Comparison of ENCODE assay signal across 13 mouse cellular contexts in the genomic region with DNA sequence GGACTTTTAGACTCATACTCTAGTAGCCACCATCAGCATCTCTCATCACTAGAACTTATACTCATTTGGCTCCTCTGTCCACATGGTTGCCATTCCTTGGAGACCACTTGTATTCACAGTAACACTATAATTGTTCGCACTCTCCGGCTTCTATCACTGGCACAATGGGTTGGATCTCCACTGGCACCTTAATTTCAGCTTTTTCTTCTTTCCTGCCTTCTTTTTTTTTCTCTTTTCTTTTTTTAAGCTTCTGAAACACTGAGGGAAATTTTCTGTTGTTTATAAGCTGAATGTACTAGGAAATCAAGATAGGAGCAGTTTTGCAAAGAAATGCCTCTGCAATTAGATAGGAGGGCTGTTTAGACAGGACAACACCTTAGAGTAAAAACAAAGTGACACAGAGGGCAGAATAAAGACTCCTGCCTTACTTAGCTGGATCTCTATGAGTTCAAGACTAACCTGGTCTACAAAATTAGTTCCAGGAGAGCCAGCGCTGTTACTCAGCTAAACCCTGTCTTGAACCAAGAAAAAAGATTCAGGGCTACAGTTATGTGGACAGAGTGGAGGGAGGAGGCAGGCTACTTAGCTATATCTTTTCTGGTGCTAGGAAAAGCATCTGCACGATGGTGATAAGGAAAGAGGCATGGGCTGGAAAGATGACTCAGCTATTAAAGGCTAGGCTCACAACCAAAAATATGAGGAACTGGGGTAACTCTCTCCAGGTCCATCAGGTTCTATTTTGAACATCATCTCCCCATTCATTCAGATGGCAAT. TPM values are rescaled to one million over a fixed set of nuclear protein-coding genes. Genes with fewer than 3 reads are reported as not detected.
DNase-seq lines count a peak whose midpoint lies in the region; ATAC-seq lines count a peak whose summit lies in the region.
"Had no signal": no experiment of that assay in that cellular context is flagged by ENCODE, and none has a peak within 500 bp of the region (broad histone marks: within the 10 kb centered on the region; RNA-seq: fewer than 3 reads in every experiment).

No protein-coding gene starts in this region.

- H3K27me3 ChIP-seq in liver, embryonic 12.5 days (replicated peaks), result no peaks in the 10 kb centered on the region
- H3K27me3 ChIP-seq: forebrain, embryonic 15.5 days had no signal

- H3K9ac ChIP-seq in liver, embryonic 12.5 days, result peak overlapping the region; percentile 66
- H3K9ac ChIP-seq: forebrain, embryonic 15.5 days had no signal

- intact Hi-C loops in left cerebral cortex, postnatal 36 days (cut with DNase I), result loop anchor here (5.0 kb wide), 1 partner anchor 117 kb away; no protein-coding TSS in a partner anchor

- peaks cover 55% of the 10 kb centered on the region for H3K4me1 ChIP-seq in liver, embryonic 12.5 days
- H3K4me1 ChIP-seq: forebrain, embryonic 15.5 days had no signal

- H3K27ac ChIP-seq in liver, embryonic 12.5 days, result peak overlapping the region; percentile 98
- H3K27ac ChIP-seq: forebrain, embryonic 15.5 days had no signal

- peaks cover 5% of the 10 kb centered on the region for H3K36me3 ChIP-seq in liver, embryonic 12.5 days
- H3K36me3 ChIP-seq: forebrain, embryonic 15.5 days had no signal

- DNase-seq in embryo, embryonic 10.5 days (ENCODE audit: low spot score), result peak; percentile 5
- no peak for DNase-seq in embryo, embryonic 9.5 days (ENCODE audit: extremely low spot score)
- peak; percentile 26 for DNase-seq in spleen, adult 12 weeks (ENCODE audit: low spot score)
- DNase-seq in spleen, postnatal 14 days (ENCODE audit: low spot score in 2 of 2), result no peak
- DNase-seq in adrenal gland, postnatal 4 days (ENCODE audit: low spot score in 2 of 2), result no peak
- DNase-seq in left cerebral cortex, postnatal 36 days (ENCODE audit: low spot score in 2 of 2), result no peak
- DNase-seq: cerebellum, adult 11 months; lung, postnatal 4 days; thymus, postnatal 4 days had no signal

- 49% methylated on average over 4 of the region's 4 CpGs for WGBS in liver, embryonic 12.5 days (ENCODE audit: insufficient replicate concordance)

- no peaks in the 10 kb centered on the region for H3K9me3 ChIP-seq in liver, embryonic 12.5 days (replicated peaks)
- H3K9me3 ChIP-seq: forebrain, embryonic 15.5 days had no signal

- peak; percentile 94 for ATAC-seq in liver, embryonic 12.5 days
- no peak for ATAC-seq in monocyte, adult 5-6 weeks (replicated peaks; ENCODE audit: insufficient number of reproducible peaks, low FRiP score, low TSS enrichment, poor library complexity, severe bottlenecking)
- ATAC-seq: forebrain, embryonic 15.5 days; inflammation-experienced regulatory T-cells, adult 6 months had no signal

- H3K4me3 ChIP-seq in liver, embryonic 12.5 days, result 0 out of 2 replicates have a peak overlapping the region, but pooled peaks have one; percentile 5
- H3K4me3 ChIP-seq: forebrain, embryonic 15.5 days had no signal

- H3K4me2 ChIP-seq in liver, embryonic 12.5 days, result peak overlapping the region; percentile 51
- H3K4me2 ChIP-seq: forebrain, embryonic 15.5 days had no signal

RNA-seq across cellular contexts. Expression of a gene that starts 42.8 kb away (rescaled TPM):
- 17.1 and 18.7 TPM in 2 replicates for polyA plus RNA-seq in liver, embryonic 12.5 days (2016; fragmentation: Nextera tagmentation; extraction: Ambion mirVana)
- 6.5 to 16.1 TPM (median 9.9 TPM) in 3 replicates for total RNA-seq in monocyte, adult 5-6 weeks (2017)
- 10 to 100 TPM; 28.9 to 29.4 TPM for total RNA-seq in adrenal gland, postnatal 4 days (2021)
- total RNA-seq in left cerebral cortex, postnatal 36 days (2021), result 100 to 1,000 TPM; 114 to 127 TPM

RNA-seq across cellular contexts. Expression of a gene that starts 53.3 kb away (rescaled TPM):
- 8.7 and 9.1 TPM in 2 replicates for polyA plus RNA-seq in liver, embryonic 12.5 days (2016; fragmentation: Nextera tagmentation; extraction: Ambion mirVana)
- 15.8 to 17.8 TPM (median 16.6 TPM) in 3 replicates for total RNA-seq in monocyte, adult 5-6 weeks (2017)
- total RNA-seq in adrenal gland, postnatal 4 days (2021), result 10 to 100 TPM; 13.8 to 14.5 TPM
- 1 to 10 TPM; 8.9 to 9.2 TPM for total RNA-seq in left cerebral cortex, postnatal 36 days (2021)

Comparison
In these comparisons a context has a peak if more than half of its experiments do, and no peak if none do; other contexts are left out.
1. DNase-seq: peak in embryo, embryonic 10.5 days (single experiment) and spleen, adult 12 weeks (single experiment); none in embryo, embryonic 9.5 days (single experiment), spleen, postnatal 14 days (0 of 2), adrenal gland, postnatal 4 days (0 of 2) and left cerebral cortex, postnatal 36 days (0 of 2).